Mouse (Mus musculus) stomach, embryonic 15.5 days (tissue): ENCODE measurements around the gene Mark1. TPM values are rescaled to one million over a fixed set of nuclear protein-coding genes. Genes with fewer than 3 reads are reported as not detected.
A peak's percentile ranks its signal among the peaks of the same experiment; 100 is the strongest.

Experiments
- ATAC-seq: fragments of 200-750 bp; cut with Nextera tagmentation; 2 replicates; pipeline ENCODE4 v1.8.0; 2017; ENCODE audit warnings: low read depth, moderate number of reproducible peaks, moderate TSS enrichment; ENCODE audit not compliant: insufficient read depth, low FRiP score
- H3K27ac ChIP-seq: fragments of 300-500 bp; sonication (generic); 2 replicates; pipeline ENCODE4 v1.5.1; 2015; ENCODE audit warnings: mild to moderate bottlenecking, inconsistent platforms
- H3K27me3 ChIP-seq: fragments of 300-500 bp; sonication (generic); replicated peaks from 2 replicates; pipeline ENCODE4 v1.6.1; 2015; ENCODE audit warnings: inconsistent platforms
- H3K36me3 ChIP-seq: fragments of 300-500 bp; sonication (generic); 2 replicates; pipeline ENCODE4 v1.6.1; 2015; ENCODE audit warnings: inconsistent platforms
- H3K4me1 ChIP-seq: fragments of 300-500 bp; sonication (generic); 2 replicates; pipeline ENCODE4 v1.6.1; 2015; ENCODE audit warnings: inconsistent platforms
- H3K4me2 ChIP-seq: fragments of 300-500 bp; sonication (generic); 2 replicates; pipeline ENCODE4 v1.6.1; 2015; ENCODE audit warnings: mild to moderate bottlenecking, inconsistent platforms
- H3K4me3 ChIP-seq: fragments of 300-500 bp; sonication (generic); replicated peaks from 2 replicates; pipeline ENCODE4 v1.5.1; 2015; ENCODE audit warnings: inconsistent platforms
- H3K9ac ChIP-seq: fragments of 300-500 bp; sonication (generic); 2 replicates; pipeline ENCODE4 v1.6.1; 2015; ENCODE audit warnings: inconsistent platforms
- H3K9me3 ChIP-seq: fragments of 300-500 bp; sonication (generic); 2 replicates; pipeline ENCODE4 v1.6.1; 2016; ENCODE audit warnings: inconsistent platforms
- WGBS: fragments of 180-500 bp; shearing (Covaris S2); methylation state at CpG from one replicate; pipeline ENCODE4 v1.1.7; 2015; 5-methylcytosine and 5-hydroxymethylcytosine counted together
- polyA plus RNA-seq: library from polyadenylated mRNA; unstranded; fragments of >200 nt; fragmentation: Nextera tagmentation; extraction: Ambion mirVana; gene quantifications from 2 replicates; pipeline ENCODE4 v1.2.1, GENCODE M21; 2015

Gene Mark1
- polyA plus RNA-seq, 1 experiment from 2014 or later: 2.8 TPM

DNA sequence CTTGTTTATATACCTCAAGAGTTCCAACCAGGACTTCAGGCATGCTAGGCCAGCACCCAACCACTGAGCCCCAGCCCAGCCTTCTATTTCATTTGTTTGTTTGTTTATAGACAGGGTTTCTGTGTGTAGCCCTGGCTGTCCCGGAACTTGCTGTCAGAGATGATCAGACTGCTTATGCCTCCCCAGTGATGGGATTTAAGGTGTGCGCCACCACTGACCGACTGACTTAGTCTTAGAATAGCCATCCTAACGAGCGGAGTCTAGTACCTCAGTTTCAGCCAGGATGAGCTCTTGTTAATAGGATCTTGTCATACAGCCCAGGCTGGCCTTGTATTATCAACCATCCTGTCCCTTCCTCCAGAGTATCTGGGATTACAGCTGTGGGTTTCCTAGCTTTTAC lies 118.2 kb downstream of the Mark1 start:
- Histone ChIP-seq H3K9me3 (no peaks in the 10 kb centered on the region), H3K4me3 (peak overlapping the region; percentile 52; the same call in 1 of the 2 replicates), H3K9ac (no peak overlapping the region), H3K27me3 (peaks cover 28% of the 10 kb centered on the region), H3K27ac (no peak overlapping the region), H3K36me3 (no peaks in the 10 kb centered on the region), H3K4me2 (peak overlapping the region; percentile 82; the same call in 1 of the 2 replicates), H3K4me1 (peaks cover 11% of the 10 kb centered on the region)
- ATAC-seq: no peak
- 83% methylated on average over 5 of the region's 5 CpGs for WGBS

DNA sequence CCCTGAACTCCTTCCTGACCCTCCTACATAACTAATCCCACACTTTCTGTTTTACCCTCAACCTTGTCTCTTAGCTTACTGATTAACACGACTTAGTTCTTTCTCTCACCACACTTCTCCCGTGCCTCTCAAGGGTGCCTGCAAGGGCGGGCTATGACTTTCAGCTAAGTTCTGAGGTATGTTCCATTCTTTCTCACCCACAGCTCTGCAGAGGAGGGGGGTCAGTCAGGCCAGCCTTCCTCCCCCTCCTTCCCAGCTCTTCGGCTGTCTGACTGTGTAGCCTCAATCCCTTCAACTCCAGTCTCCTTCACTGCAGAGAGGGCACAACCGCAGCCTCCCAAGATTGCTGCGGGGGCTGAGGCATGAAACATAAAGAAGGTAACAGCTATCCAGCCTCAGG lies 120.5 kb downstream of the Mark1 start:
- ATAC-seq: no peak
- H3K27ac ChIP-seq: no peak overlapping the region
- H3K4me2 ChIP-seq: no peak overlapping the region
- no peaks in the 10 kb centered on the region for H3K36me3 ChIP-seq
- H3K9ac ChIP-seq: no peak overlapping the region
- WGBS: 66% methylated on average over 6 of the region's 6 CpGs
- H3K9me3 ChIP-seq: no peaks in the 10 kb centered on the region
- H3K27me3 ChIP-seq: peaks cover 28% of the 10 kb centered on the region
- H3K4me1 ChIP-seq: peaks cover 11% of the 10 kb centered on the region
- H3K4me3 ChIP-seq: no peak overlapping the region

DNA sequence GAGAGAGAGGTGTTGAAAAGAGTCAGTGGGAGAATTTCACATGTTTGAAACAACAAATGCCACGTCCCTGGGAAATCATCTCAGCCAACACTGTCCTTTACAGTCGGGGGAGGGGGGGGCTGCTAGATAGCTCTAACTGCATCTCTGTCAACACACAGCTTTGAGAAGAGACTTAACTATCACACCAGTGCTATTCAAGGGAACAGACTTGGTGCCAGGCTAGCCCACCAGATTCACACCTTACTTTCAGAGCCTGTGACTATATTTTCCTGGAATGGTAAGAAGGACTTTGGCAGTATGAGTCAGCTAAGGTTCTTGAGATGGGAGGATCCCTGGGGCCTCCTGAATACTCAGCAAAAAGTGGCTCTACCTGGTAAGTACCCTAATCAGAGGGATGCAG lies 122.1 kb downstream of the Mark1 start:
- Histone ChIP-seq H3K27me3 (peaks cover 14% of the 10 kb centered on the region), H3K4me3 (no peak overlapping the region), H3K9me3 (no peaks in the 10 kb centered on the region), H3K4me1 (peaks cover 9% of the 10 kb centered on the region), H3K27ac (no peak overlapping the region), H3K36me3 (no peaks in the 10 kb centered on the region), H3K4me2 (no peak overlapping the region), H3K9ac (no peak overlapping the region)
- ATAC-seq: no peak
- 63% methylated on average over 2 of the region's 2 CpGs for WGBS

DNA sequence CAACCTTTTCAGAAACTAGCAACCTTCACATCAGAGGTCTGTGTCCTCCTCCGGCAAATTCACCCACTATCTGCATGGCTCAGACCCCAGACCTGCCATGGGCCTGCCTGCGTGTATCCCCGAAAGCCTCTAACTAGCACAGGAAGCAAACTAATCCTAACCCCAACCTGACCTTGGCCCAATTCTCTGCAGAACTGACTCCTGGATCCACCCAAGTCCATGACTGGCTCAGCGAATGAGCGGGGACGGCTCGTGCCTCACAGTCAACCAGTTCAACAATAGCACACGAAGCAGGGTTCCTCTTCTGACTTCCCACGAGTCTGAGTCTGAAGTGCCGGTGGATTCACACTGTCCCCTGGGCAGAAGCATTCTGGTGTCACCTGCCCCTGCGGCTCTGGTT lies 125.5 kb downstream of the Mark1 start:
- no peaks in the 10 kb centered on the region for H3K9me3 ChIP-seq
- H3K36me3 ChIP-seq: no peaks in the 10 kb centered on the region
- no peak for ATAC-seq
- no peak overlapping the region for H3K9ac ChIP-seq
- H3K27me3 ChIP-seq: no peaks in the 10 kb centered on the region
- H3K4me2 ChIP-seq: no peak overlapping the region
- no peak overlapping the region for H3K27ac ChIP-seq
- WGBS: 77% methylated on average over 11 of the region's 11 CpGs
- H3K4me3 ChIP-seq: no peak overlapping the region
- peaks cover 20% of the 10 kb centered on the region for H3K4me1 ChIP-seq

DNA sequence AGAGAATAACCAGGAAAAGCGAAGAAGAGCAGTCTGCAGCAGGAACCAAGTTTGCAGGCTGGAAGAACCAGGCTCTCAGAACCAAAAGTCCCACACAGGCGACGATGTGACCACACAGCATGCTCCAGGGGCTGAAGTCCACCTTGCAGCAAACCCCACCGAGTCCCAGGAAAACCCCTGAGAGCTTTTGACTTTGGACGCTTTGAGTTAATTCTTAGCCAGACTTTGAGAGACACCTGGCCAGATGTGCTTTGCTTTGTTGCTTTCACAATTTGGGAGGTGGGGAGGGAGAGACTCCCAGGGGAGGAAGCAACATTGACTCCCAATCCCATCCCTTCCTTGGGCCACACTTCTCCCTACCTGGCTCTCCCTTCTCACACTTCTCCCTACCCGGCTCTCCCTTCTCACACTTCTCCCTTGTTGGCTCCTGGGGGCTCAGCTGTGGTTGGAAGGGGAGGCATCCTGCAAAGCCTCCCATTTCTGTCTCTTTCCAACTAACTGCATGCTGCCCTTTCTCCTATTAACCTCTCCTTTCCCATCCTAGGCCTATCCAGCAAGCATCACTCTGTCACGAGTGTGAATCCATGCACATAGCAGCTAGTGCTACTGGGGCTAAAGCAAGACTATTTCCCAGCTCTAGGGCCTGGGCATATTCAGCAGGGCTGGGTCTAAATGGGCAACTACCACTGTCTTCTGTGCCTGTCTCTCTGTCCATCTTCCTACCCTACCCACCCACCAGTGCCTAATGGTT lies 127.1 kb downstream of the Mark1 start:
- Histone ChIP-seq H3K27ac (peak overlapping the region; percentile 44; the same call in 1 of the 2 replicates), H3K36me3 (no peaks in the 10 kb centered on the region), H3K4me3 (no peak overlapping the region), H3K4me2 (no peak overlapping the region), H3K9ac (no peak overlapping the region), H3K27me3 (no peaks in the 10 kb centered on the region), H3K9me3 (no peaks in the 10 kb centered on the region), H3K4me1 (peaks cover 19% of the 10 kb centered on the region)
- WGBS: 70% methylated on average over 7 of the region's 7 CpGs
- ATAC-seq: peak; percentile 17; the same call in 1 of the 2 replicates

DNA sequence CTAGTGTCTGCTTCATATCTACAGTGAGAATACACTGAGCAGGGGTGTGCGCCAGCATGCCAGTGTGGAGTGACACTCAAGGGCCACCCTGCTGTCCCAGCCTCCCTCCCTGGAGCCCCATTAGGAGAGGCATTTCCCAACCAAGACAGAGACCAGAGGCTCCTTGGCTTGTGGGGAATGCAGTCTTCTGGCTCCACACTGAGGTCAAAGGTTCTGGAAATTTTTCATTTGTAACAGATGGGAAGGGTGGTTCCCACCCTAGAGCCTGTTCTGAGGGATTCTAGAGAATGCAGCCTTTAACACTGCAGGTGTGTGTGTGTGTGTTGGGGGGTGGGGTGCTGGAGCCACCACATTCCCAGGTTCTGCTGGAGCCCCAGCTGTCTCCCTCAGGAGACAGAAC lies 127.9 kb downstream of the Mark1 start:
- H3K9ac ChIP-seq: no peak overlapping the region
- WGBS: 66% methylated on average over 1 of the region's 1 CpGs
- H3K27ac ChIP-seq: peak overlapping the region; percentile 44; the same call in 1 of the 2 replicates
- no peaks in the 10 kb centered on the region for H3K27me3 ChIP-seq
- H3K9me3 ChIP-seq: no peaks in the 10 kb centered on the region
- H3K4me2 ChIP-seq: no peak overlapping the region
- ATAC-seq: peak; percentile 70
- no peak overlapping the region for H3K4me3 ChIP-seq
- no peaks in the 10 kb centered on the region for H3K36me3 ChIP-seq
- H3K4me1 ChIP-seq: peaks cover 19% of the 10 kb centered on the region

DNA sequence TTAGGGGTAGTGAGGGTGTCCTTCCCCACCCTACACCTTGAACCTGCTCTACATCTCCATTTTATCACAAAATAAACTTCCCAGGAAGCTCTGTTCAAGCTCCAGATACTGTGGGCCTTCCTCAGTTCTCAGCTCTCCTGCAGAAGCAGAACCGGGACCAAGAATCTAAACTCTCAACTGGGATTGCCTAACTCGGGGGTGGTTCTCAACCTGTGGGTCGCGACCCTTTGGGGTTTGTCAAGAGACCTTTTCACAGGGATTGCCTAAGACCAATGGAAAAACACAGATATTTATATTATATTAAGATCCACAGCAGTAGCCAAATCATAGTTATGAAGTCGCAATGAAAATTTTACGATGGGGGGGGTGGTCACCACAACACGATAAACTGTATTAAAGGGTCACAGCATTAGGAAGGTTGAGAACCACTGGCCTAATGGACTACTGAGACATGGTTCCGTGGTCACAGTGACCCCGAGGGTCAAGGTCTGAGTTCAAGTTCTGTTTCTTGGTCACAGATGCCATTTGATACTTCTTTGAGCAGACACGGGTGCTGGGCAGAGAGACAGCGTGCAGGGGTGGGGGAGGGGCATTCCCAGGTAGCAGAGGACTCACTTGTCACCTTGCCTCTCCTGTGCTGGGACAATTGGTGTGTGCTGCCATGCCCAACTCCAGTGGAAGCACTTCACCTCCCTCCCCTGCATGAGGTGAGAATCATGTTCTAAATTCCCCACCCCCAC lies 128.6 kb downstream of the Mark1 start:
- WGBS: 73% methylated on average over 11 of the region's 11 CpGs
- H3K36me3 ChIP-seq: no peaks in the 10 kb centered on the region
- H3K4me3 ChIP-seq: no peak overlapping the region
- H3K4me2 ChIP-seq: no peak overlapping the region
- H3K9ac ChIP-seq: no peak overlapping the region
- no peak overlapping the region for H3K27ac ChIP-seq
- H3K27me3 ChIP-seq: no peaks in the 10 kb centered on the region
- H3K4me1 ChIP-seq: peaks cover 19% of the 10 kb centered on the region
- no peaks in the 10 kb centered on the region for H3K9me3 ChIP-seq
- ATAC-seq: no peak

DNA sequence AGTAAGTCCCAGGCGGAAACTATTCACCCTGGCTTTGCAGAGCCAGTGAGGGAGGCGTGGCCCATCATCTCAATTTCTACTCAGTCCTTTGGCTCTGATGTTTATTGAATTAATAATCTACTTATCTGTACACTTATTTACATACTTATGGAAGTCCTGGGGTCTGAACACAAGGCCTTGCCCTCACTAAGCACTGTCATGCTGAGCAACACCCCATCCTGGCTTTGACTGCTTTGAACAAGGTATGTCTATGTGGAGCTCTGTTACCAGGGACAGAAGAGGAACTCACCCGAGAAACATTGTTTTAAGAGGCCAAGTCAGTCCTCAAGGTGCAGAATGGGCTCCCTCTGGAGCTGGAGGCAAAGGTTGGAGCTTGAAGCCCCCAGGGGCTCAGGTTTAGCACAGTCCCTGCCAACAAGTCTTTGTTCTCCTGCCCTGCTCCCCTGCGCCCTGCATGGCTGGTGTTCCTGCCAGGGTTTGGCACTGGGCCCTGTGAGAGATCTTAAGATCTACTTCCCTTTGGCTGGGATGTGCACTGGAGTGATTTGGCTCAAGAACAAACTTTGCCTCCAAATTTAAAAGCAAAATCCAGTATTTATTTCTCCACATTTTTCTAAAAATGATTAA lies 129.3 kb downstream of the Mark1 start:
- WGBS: 69% methylated on average over 4 of the region's 4 CpGs

DNA sequence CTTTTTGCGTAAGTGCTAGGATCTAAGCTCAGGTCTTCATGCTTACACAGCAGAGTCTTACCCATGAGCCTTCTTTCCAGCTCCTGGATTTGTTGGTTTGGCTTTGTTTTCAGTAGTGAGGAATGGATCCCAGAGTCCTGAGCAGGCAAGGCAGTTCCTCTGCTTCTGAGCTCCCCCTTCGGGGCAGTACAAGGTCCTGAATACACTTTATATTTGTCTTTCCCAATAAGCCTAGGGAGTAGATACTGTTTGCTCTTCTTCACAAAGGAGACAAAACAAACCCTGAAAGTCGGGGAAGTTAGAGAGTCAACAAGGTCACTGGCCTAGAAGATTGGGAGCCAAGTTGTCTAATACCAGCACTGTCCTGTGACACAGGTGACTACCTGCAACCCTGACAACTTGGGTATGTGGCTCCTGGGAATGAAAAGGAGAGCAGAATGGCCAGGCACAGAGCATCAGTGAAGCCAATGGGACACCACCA lies 131.7 kb downstream of the Mark1 start:
- no peak overlapping the region for H3K4me2 ChIP-seq
- 66% methylated on average over 3 of the region's 3 CpGs for WGBS
- H3K36me3 ChIP-seq: no peaks in the 10 kb centered on the region
- no peak overlapping the region for H3K4me3 ChIP-seq
- no peaks in the 10 kb centered on the region for H3K27me3 ChIP-seq
- no peaks in the 10 kb centered on the region for H3K9me3 ChIP-seq
- peaks cover 19% of the 10 kb centered on the region for H3K4me1 ChIP-seq
- H3K27ac ChIP-seq: no peak overlapping the region
- no peak overlapping the region for H3K9ac ChIP-seq
- no peak for ATAC-seq

More for the DNA sequence above, 129.3 kb downstream of the Mark1 start:
- Histone ChIP-seq H3K27ac (0 out of 2 replicates have a peak overlapping the region, but pooled peaks have one; percentile 5), H3K4me2 (no peak overlapping the region), H3K36me3 (no peaks in the 10 kb centered on the region), H3K9ac (no peak overlapping the region), H3K4me3 (no peak overlapping the region), H3K4me1 (peaks cover 19% of the 10 kb centered on the region), H3K27me3 (no peaks in the 10 kb centered on the region), H3K9me3 (no peaks in the 10 kb centered on the region)
- no peak for ATAC-seq

DNA sequence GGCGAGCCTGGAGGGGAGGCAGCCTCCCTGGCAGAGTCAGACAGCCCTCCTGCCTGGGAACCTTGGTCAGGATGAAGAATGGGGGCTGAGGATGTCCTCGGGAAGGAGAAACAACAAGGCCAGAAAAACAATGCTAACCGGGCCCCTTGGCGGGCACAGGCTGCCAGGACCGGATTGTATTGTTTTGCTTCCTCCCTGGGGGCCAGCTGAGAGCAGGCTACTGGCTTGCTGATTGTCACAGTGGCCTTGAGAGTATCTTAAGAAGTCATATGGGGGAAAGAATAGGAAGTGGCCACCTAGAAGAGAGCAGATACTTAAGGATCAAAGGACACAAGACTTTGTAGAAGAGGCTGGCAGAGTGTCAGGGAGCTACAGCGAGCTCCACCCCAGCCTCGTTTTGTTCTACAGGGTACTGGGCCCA lies 135.0 kb downstream of the Mark1 start:
- Histone ChIP-seq H3K27me3 (no peaks in the 10 kb centered on the region), H3K4me3 (no peak overlapping the region), H3K9me3 (no peaks in the 10 kb centered on the region), H3K9ac (no peak overlapping the region), H3K4me1 (no peaks in the 10 kb centered on the region), H3K27ac (peak overlapping the region; percentile 26; the same call in 1 of the 2 replicates), H3K4me2 (no peak overlapping the region), H3K36me3 (no peaks in the 10 kb centered on the region)
- ATAC-seq: no peak
- WGBS: 46% methylated on average over 7 of the region's 7 CpGs

DNA sequence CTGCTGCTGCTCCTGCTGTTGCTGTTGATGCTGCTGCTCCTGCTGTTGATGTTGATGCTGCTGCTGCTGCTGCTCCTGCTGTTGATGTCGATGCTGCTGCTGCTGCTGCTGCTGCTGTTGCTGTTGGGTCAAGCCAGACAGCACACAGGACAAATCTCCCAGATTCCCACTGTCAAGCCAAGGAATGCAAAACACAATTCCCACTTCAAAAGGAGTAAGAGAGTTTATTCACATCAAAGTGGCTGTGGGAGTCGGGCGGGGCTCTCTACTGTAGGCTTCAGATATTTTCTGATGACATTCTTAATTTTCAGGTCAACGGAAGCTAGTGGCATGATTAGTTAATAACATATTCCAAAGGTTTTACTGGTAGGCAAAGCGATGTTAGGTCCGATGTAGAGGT lies 136.7 kb downstream of the Mark1 start:
- Histone ChIP-seq H3K9me3 (no peaks in the 10 kb centered on the region), H3K36me3 (no peaks in the 10 kb centered on the region)
- WGBS: 85% methylated on average over 6 of the region's 6 CpGs

DNA sequence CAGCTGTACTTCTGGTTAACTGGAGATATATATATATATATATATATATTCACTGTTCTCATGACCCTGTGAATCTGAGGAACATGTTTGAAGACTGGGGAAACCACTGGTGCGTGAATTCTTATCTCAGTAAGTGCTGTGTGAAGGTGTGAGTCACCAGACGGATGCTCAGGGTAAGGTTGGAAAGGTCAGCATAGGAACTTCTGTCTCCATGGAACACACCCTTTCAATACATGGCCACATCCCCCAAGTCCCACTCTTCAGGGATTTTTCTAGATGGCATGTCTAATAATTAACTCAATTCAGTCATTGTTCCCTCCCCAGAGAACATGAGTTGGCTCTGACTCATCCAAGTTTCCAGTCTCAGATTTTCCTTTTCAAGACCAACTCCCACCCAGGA lies 137.8 kb downstream of the Mark1 start:
- Histone ChIP-seq H3K27ac (no peak overlapping the region), H3K9me3 (no peaks in the 10 kb centered on the region), H3K9ac (no peak overlapping the region), H3K4me3 (no peak overlapping the region), H3K4me2 (no peak overlapping the region), H3K4me1 (no peaks in the 10 kb centered on the region), H3K36me3 (no peaks in the 10 kb centered on the region), H3K27me3 (no peaks in the 10 kb centered on the region)
- peak; percentile 72 for ATAC-seq
- 51% methylated on average over 2 of the region's 2 CpGs for WGBS

More for the DNA sequence above, 136.7 kb downstream of the Mark1 start:
- Histone ChIP-seq H3K27ac (no peak overlapping the region), H3K4me1 (no peaks in the 10 kb centered on the region), H3K27me3 (no peaks in the 10 kb centered on the region), H3K4me2 (no peak overlapping the region), H3K9ac (no peak overlapping the region), H3K4me3 (no peak overlapping the region)
- ATAC-seq: no peak
